In the genomic region with DNA sequence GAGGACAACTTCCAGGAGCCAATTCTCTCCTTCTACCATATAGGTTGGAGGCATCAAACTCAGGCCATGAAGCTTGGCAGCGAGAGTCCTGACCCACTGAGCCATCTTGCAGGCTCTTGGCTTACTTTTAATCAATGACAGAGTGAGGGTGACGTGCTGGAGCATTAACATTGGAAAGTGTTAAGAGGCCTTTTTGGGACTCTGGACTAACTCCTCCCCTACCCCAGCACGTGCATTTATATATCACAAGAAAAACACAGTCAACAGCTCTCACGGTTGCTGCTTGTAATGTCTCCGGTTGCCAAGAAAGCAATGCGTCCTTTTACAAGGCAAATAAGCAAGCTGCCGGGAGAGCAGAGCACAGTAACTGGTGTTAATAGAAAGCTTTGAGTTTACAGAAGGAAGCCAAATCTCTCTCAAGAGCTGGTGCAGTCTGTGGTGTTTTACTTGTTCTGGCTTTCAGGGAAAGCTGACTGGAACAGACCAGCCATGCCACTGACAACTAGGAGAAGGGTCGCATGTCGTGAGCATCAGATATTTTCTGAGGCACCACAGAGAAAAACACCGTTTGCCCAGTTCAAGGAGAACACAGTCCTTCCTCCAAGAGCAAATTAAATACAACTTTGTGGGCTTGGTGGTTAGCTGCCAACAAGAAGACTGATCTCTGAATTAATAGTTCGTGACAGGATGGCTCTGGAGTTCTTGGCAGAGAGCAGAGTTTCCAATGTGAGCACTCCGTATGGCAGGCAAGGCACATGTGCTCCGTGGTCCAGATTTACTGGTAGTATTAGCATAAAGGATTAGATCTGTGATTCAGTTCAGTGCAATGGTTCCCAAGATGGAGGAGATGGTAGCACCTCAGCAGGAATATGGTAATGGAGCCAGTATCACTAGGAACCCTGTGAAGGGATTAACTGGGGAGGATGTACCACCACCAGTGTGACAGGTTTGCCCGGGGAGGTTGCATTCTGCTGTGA, we compare ENCODE assay signal across 10 mouse cellular contexts. TPM values are rescaled to one million over a fixed set of nuclear protein-coding genes. Genes with fewer than 3 reads are reported as not detected.
DNase-seq lines count a peak whose midpoint lies in the region; ATAC-seq and TF ChIP-seq lines count a peak whose summit lies in the region.
"Had no signal": no experiment of that assay in that cellular context is flagged by ENCODE, and none has a peak within 500 bp of the region (broad histone marks: within the 10 kb centered on the region; RNA-seq: fewer than 3 reads in every experiment).

No protein-coding gene starts in this region.

- intact Hi-C loops in heart, adult 2 months (cut with DNase I): loop anchor here (10.0 kb wide), 1 partner anchor 59 kb away; no protein-coding TSS in a partner anchor

- 19% methylated on average over 14 of the region's 14 CpGs for WGBS in heart, embryonic 15.5 days
- 35% methylated on average over 14 of the region's 14 CpGs for WGBS in heart, adult 2 months
- WGBS in heart, postnatal 0 days: 21% methylated on average over 14 of the region's 14 CpGs
- 40% methylated on average over 14 of the region's 14 CpGs for WGBS in liver, postnatal 0 days (ENCODE audit: insufficient replicate concordance)

- H3K4me1 ChIP-seq in heart, embryonic 15.5 days (replicated peaks): 0 out of 2 replicates have a peak, but pooled peaks cover 2% of the 10 kb centered on the region
- no peaks in the 10 kb centered on the region for H3K4me1 ChIP-seq in heart, adult 2 months (ENCODE audit: control insufficient read depth, insufficient read depth, low read length)
- no peaks in the 10 kb centered on the region for H3K4me1 ChIP-seq in heart, postnatal 0 days (ENCODE audit: control insufficient read depth, insufficient read depth)
- H3K4me1 ChIP-seq in liver, postnatal 0 days (ENCODE audit: insufficient read depth): no peaks in the 10 kb centered on the region
- H3K4me1 ChIP-seq: embryonic facial prominence, embryonic 12.5 days had no signal

- H3K36me3 ChIP-seq in heart, embryonic 15.5 days: no peaks in the 10 kb centered on the region
- no peaks in the 10 kb centered on the region for H3K36me3 ChIP-seq in heart, adult 2 months (ENCODE audit: control insufficient read depth, insufficient read depth, low read length)
- no peaks in the 10 kb centered on the region for H3K36me3 ChIP-seq in heart, postnatal 0 days (replicated peaks; ENCODE audit: control insufficient read depth, insufficient read depth, low read length)
- no peaks in the 10 kb centered on the region for H3K36me3 ChIP-seq in liver, postnatal 0 days (replicated peaks; ENCODE audit: insufficient read depth, low read length)
- H3K36me3 ChIP-seq: embryonic facial prominence, embryonic 12.5 days had no signal

- TF ChIP-seq CTCF in heart, adult 2 months (IDR thresholded peaks at IDR 0.05): no peak
- TF ChIP-seq CTCF in heart, postnatal 0 days (IDR thresholded peaks at IDR 0.05; ENCODE audit: low read depth): no peak
- no peak for TF ChIP-seq CTCF in liver, postnatal 0 days (IDR thresholded peaks at IDR 0.05; ENCODE audit: low read depth)

- no peaks in the 10 kb centered on the region for H3K79me2 ChIP-seq in heart, adult 2 months (replicated peaks; ENCODE audit: control insufficient read depth, insufficient read depth, low read length)

- no peak for DNase-seq in heart, adult 2 months
- DNase-seq in heart, postnatal 0 days (ENCODE audit: low spot score): peak; percentile 21
- DNase-seq in lung, postnatal 36 days: peak; percentile 8
- no peak for DNase-seq in liver
- no peak for DNase-seq in liver, postnatal 0 days
- no peak for DNase-seq in spleen, postnatal 36 days (ENCODE audit: low spot score in 2 of 2)

- TF ChIP-seq EP300 in heart, adult 2 months (IDR thresholded peaks at IDR 0.05; ENCODE audit: insufficient read depth, low read depth, low read length): no peak
- no peak for TF ChIP-seq EP300 in heart, postnatal 0 days (IDR thresholded peaks at IDR 0.05; ENCODE audit: low read depth)
- TF ChIP-seq EP300 in liver, postnatal 0 days (IDR thresholded peaks at IDR 0.05; ENCODE audit: low read depth): no peak

- ATAC-seq in heart, embryonic 15.5 days (replicated peaks; ENCODE audit: insufficient number of reproducible peaks, insufficient read depth, low FRiP score, low read depth): no peak; the same call in 1 of the 2 replicates
- peak; percentile 66 for ATAC-seq in cerebellum, adult (ENCODE audit: insufficient number of reproducible peaks, low FRiP score, low TSS enrichment)
- 0 out of 2 replicates have a peak, but pooled peaks have one; percentile 27 for ATAC-seq in heart, postnatal 0 days (ENCODE audit: insufficient read depth, low read depth)
- no peak for ATAC-seq in liver, postnatal 0 days

- no peaks in the 10 kb centered on the region for H3K27me3 ChIP-seq in heart, embryonic 15.5 days
- H3K27me3 ChIP-seq in heart, adult 2 months (ENCODE audit: control insufficient read depth, insufficient read depth, low read length): no peaks in the 10 kb centered on the region
- no peaks in the 10 kb centered on the region for H3K27me3 ChIP-seq in heart, postnatal 0 days (ENCODE audit: control insufficient read depth, insufficient read depth, low read length)
- no peaks in the 10 kb centered on the region for H3K27me3 ChIP-seq in liver, postnatal 0 days (ENCODE audit: insufficient read depth, low read length)

- H3K9me3 ChIP-seq in heart, embryonic 15.5 days (replicated peaks): no peaks in the 10 kb centered on the region
- H3K9me3 ChIP-seq in heart, postnatal 0 days (replicated peaks; ENCODE audit: control insufficient read depth, low read length): no peaks in the 10 kb centered on the region
- no peaks in the 10 kb centered on the region for H3K9me3 ChIP-seq in liver, postnatal 0 days (ENCODE audit: low read length)
- H3K9me3 ChIP-seq: embryonic facial prominence, embryonic 12.5 days had no signal

- no peak overlapping the region for H3K9ac ChIP-seq in heart, embryonic 15.5 days
- no peak overlapping the region for H3K9ac ChIP-seq in heart, adult 2 months (ENCODE audit: low read depth, low read length)
- no peak overlapping the region for H3K9ac ChIP-seq in heart, postnatal 0 days (replicated peaks; ENCODE audit: low read depth, low read length)
- no peak overlapping the region for H3K9ac ChIP-seq in liver, postnatal 0 days (replicated peaks)
- H3K9ac ChIP-seq: embryonic facial prominence, embryonic 12.5 days; liver, embryonic 14.5 days had no signal

- peak overlapping the region; percentile 7; the same call in 1 of the 2 replicates for H3K4me2 ChIP-seq in heart, embryonic 15.5 days
- peak overlapping the region; percentile 18 for H3K4me2 ChIP-seq in heart, postnatal 0 days (ENCODE audit: low read depth, low read length)
- H3K4me2 ChIP-seq in liver, postnatal 0 days (ENCODE audit: low read depth, low read length): no peak overlapping the region
- H3K4me2 ChIP-seq: embryonic facial prominence, embryonic 12.5 days had no signal

- no peak for TF ChIP-seq POLR2A in heart, adult 2 months (IDR thresholded peaks at IDR 0.05; ENCODE audit: insufficient read depth, low read depth, low read length)

- no peak overlapping the region for H3K4me3 ChIP-seq in heart, embryonic 15.5 days
- no peak overlapping the region for H3K4me3 ChIP-seq in heart, adult 2 months
- no peak overlapping the region for H3K4me3 ChIP-seq in heart, postnatal 0 days (ENCODE audit: low read depth, low read length)
- no peak overlapping the region for H3K4me3 ChIP-seq in liver, postnatal 0 days (ENCODE audit: low read depth, low read length)
- H3K4me3 ChIP-seq: embryonic facial prominence, embryonic 12.5 days had no signal

- H3K27ac ChIP-seq in heart, embryonic 15.5 days: peak overlapping the region; percentile 1; the same call in 1 of the 2 replicates
- H3K27ac ChIP-seq in heart, adult 2 months: no peak overlapping the region
- H3K27ac ChIP-seq in heart, postnatal 0 days (ENCODE audit: low read depth): no peak overlapping the region
- H3K27ac ChIP-seq in liver, postnatal 0 days (ENCODE audit: low read depth): no peak overlapping the region
- H3K27ac ChIP-seq: embryonic facial prominence, embryonic 12.5 days; liver, embryonic 14.5 days had no signal

RNA-seq across cellular contexts. Expression of gene Peli2, which starts 36.5 kb away (rescaled TPM):
- 2.3 and 5.1 TPM in 2 replicates for polyA plus RNA-seq in heart, embryonic 15.5 days (2015; fragmentation: Nextera tagmentation; extraction: Ambion mirVana)
- total RNA-seq in heart, adult 2 months (2021): 10 to 100 TPM; 17.2 to 20.3 TPM
- polyA plus RNA-seq in heart, adult 2 months (2012; rRNA removed): 8.1 and 10.1 TPM in 2 replicates
- total RNA-seq in heart, postnatal 0 days (2014; rRNA removed; ENCODE audit: low replicate concordance): 15.4 and 18.2 TPM in 2 replicates
- polyA plus RNA-seq in heart, postnatal 0 days (2015; fragmentation: Nextera tagmentation; extraction: Ambion mirVana): 2.0 and 2.1 TPM in 2 replicates
- 1.5 and 2.8 TPM in 2 replicates for polyA plus RNA-seq in liver, postnatal 0 days (2015; fragmentation: Nextera tagmentation; extraction: Ambion mirVana)

Comparison
In these comparisons a context has a peak if more than half of its experiments do, and no peak if none do; other contexts are left out.
1. ATAC-seq: peak in cerebellum, adult (single experiment) and heart, postnatal 0 days (single experiment); none in heart, embryonic 15.5 days (single experiment) and liver, postnatal 0 days (single experiment).
2. DNase-seq: peak in heart, postnatal 0 days (single experiment) and lung, postnatal 36 days (single experiment); none in heart, adult 2 months (0 of 2), liver (single experiment), liver, postnatal 0 days (single experiment) and spleen, postnatal 36 days (0 of 2).